Mouse (Mus musculus) stomach, postnatal 0 days (tissue): ENCODE data around the gene Nudt15.

ENCODE experiments used
- CTCF ChIP-seq: IDR thresholded peaks from 2 replicates; pipeline ENCODE4 v1.5.1; 2016; ENCODE audit warnings: antibody characterized with exemption, low read depth, mild to moderate bottlenecking, moderate library complexity
- EP300 ChIP-seq: optimal IDR thresholded peaks from 2 replicates; pipeline ENCODE3; 2016; ENCODE audit warnings: antibody characterized with exemption

DNA sequence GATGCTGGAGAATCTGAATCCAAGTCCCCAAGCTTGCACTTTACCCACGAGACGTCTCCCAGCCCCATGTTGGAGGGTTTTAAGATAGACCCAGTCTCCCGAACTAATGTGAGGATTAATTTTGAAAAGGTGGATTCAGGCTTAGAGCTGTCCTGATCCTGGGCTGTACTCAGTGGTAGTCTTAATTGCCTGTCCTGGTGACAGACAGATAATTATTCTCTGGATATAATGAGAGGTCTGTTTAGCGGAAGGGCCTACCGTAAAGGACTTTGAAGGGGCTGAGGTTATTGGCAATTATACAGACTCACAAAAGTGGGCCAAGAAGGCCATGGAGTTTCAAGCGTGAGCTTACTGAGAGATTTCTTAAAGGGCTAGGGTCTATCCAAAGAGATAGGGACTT is 4.3 kb downstream of the Nudt15 start:
- TF ChIP-seq CTCF (no peak), EP300 (no peak)
